Mouse (Mus musculus) layer of hippocampus, adult 2 months (tissue): ENCODE measurements around the gene Sesn1. TPM values are rescaled to one million over a fixed set of nuclear protein-coding genes. Genes with fewer than 3 reads are reported as not detected.

ENCODE experiments used
- DNase-seq, 2 experiments: peaks; one replicate each; pipeline ENCODE4 v3.0.0; 2022; ENCODE audit warnings: low spot score in 2 of 2
- H3K27ac ChIP-seq: fragments of 200-600 bp; 2 replicates; pipeline ENCODE4 v1.8.1; 2022
- H3K4me3 ChIP-seq: fragments of 200-600 bp; 2 replicates; pipeline ENCODE4 v1.8.1; 2022; ENCODE audit warnings: mild to moderate bottlenecking
- CTCF ChIP-seq: fragments of 200-600 bp; conservative IDR thresholded peaks from 2 replicates; pipeline ENCODE4 v1.8.1; 2022; ENCODE audit warnings: antibody characterized with exemption, mild to moderate bottlenecking, moderate library complexity
- long read RNA-seq, 2 experiments: library from polyadenylated mRNA; stranded (forward); transcript quantifications; one replicate each; pipeline ENCODE4 v2.0.0; 2021; ENCODE audit warnings: borderline mapping rate in 2 of 2
- total RNA-seq, 2 experiments: library from RNA; stranded (reverse); gene quantifications; 2 replicates each; pipeline ENCODE4 v1.2.3; 2021

The Sesn1 gene
- total RNA-seq: 10 to 100 TPM; 51.4 to 55.3 TPM
- long read RNA-seq, experiment 1, transcript Sesn1-202 (10 exons, 3,809 nt): minor isoform, 7 of 54 reads
- long read RNA-seq, experiment 1, transcript Sesn1-201 (10 exons, 2,600 nt): major isoform, 38 of 54 reads
- long read RNA-seq, experiment 1, partial matches to known transcripts: 7 of 54 reads
- long read RNA-seq, experiment 1, other reads (novel, unspliced or antisense): 2 of 54 reads
- long read RNA-seq, experiment 2, transcript Sesn1-202 (10 exons, 3,809 nt): minor isoform, 6 of 91 reads
- long read RNA-seq, experiment 2, transcript Sesn1-201 (10 exons, 2,600 nt): major isoform, 72 of 91 reads
- long read RNA-seq, experiment 2, partial matches to known transcripts: 6 of 91 reads
- long read RNA-seq, experiment 2, other reads (novel, unspliced or antisense): 7 of 91 reads

GRCm38 (mm10) chr10:41809771-41810563 lies at the start of gene Sesn1, which contains the start of gene Cep57l1:
TSS of gene Sesn1 (plus strand) at chr10:41809935.
TSS of gene Cep57l1 (minus strand) at chr10:41809871.
- TF ChIP-seq CTCF: peak; percentile 54
- peak; percentile 89 to 91 for DNase-seq
- Histone ChIP-seq H3K4me3 (peak within 1 kb of the TSS; percentile 91), H3K27ac (peak within 1 kb of the TSS; percentile 98)

- no peak for TF ChIP-seq CTCF
- DNase-seq: no peak
- Histone ChIP-seq H3K27ac (no peak overlapping the region), H3K4me3 (no peak overlapping the region)
Observed at GRCm38 (mm10) chr10:41760866-41761265, 48.9 kb upstream of the Sesn1 start.

GRCm38 (mm10) chr10:41763741-41764385 lies 45.9 kb upstream of the Sesn1 start:
- DNase-seq: no peak
- no peak overlapping the region for H3K4me3 ChIP-seq
- H3K27ac ChIP-seq: no peak overlapping the region
- no peak for TF ChIP-seq CTCF

- Histone ChIP-seq H3K27ac (no peak overlapping the region), H3K4me3 (no peak overlapping the region)
- DNase-seq: no peak
- no peak for TF ChIP-seq CTCF
Observed at GRCm38 (mm10) chr10:41765586-41765985, 44.1 kb upstream of the Sesn1 start.

- TF ChIP-seq CTCF: no peak
- DNase-seq: no peak
- H3K27ac ChIP-seq: no peak overlapping the region
- H3K4me3 ChIP-seq: no peak overlapping the region
Observed at GRCm38 (mm10) chr10:41766280-41766679, 43.5 kb upstream of the Sesn1 start.

- no peak for DNase-seq
- Histone ChIP-seq H3K27ac (no peak overlapping the region), H3K4me3 (no peak overlapping the region)
- TF ChIP-seq CTCF: no peak
Observed at GRCm38 (mm10) chr10:41767254-41767653, 42.5 kb upstream of the Sesn1 start.

GRCm38 (mm10) chr10:41792375-41792774 lies 17.4 kb upstream of the Sesn1 start:
- no peak for DNase-seq
- no peak overlapping the region for H3K27ac ChIP-seq
- TF ChIP-seq CTCF: no peak
- no peak overlapping the region for H3K4me3 ChIP-seq

GRCm38 (mm10) chr10:41797253-41797652 lies 12.5 kb upstream of the Sesn1 start:
- DNase-seq: no peak
- no peak for TF ChIP-seq CTCF
- no peak overlapping the region for H3K27ac ChIP-seq
- no peak overlapping the region for H3K4me3 ChIP-seq

GRCm38 (mm10) chr10:41803467-41803866 lies 6.3 kb upstream of the Sesn1 start:
- no peak for TF ChIP-seq CTCF
- Histone ChIP-seq H3K4me3 (no peak overlapping the region), H3K27ac (no peak overlapping the region)
- no peak for DNase-seq

GRCm38 (mm10) chr10:41804711-41805110 lies 5.0 kb upstream of the Sesn1 start:
- no peak overlapping the region for H3K27ac ChIP-seq
- no peak for DNase-seq
- no peak for TF ChIP-seq CTCF
- H3K4me3 ChIP-seq: no peak overlapping the region

GRCm38 (mm10) chr10:41805729-41806355 lies 3.9 kb upstream of the Sesn1 start:
- no peak for DNase-seq
- no peak for TF ChIP-seq CTCF
- no peak overlapping the region for H3K27ac ChIP-seq
- no peak overlapping the region for H3K4me3 ChIP-seq

GRCm38 (mm10) chr10:41809080-41809770 lies 510 bp upstream of the Sesn1 start:
- peak overlapping the region; percentile 91 for H3K4me3 ChIP-seq
- no peak for TF ChIP-seq CTCF
- DNase-seq: peak in 1 of 2 experiments; percentile 84

More at GRCm38 (mm10) chr10:41809080-41809770, 510 bp upstream of the Sesn1 start:
- H3K27ac ChIP-seq: peak overlapping the region; percentile 98
